Comparison of ENCODE assay signal across 23 mouse cellular contexts in the genomic region with DNA sequence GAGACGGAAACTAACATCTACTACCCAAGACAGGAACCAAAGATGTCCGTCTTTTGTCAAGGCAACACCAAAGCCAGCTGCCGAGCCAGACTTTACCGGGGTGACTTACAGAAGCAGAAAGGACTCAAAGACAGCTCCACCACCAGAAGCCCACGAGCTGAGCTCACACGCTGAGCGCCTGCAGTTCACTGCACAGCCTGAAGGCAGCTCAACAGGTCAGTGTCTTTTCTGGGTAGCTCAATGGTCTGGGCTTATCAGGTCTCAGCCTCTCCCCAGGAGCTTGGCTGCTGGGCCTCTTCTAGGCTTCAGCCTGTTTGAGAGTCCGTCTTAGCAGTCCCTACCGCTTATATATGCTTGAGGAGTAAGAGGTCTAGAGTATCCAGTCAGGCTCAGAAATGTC. TPM values are rescaled to one million over a fixed set of nuclear protein-coding genes. Genes with fewer than 3 reads are reported as not detected.
"Had no signal": no experiment of that assay in that cellular context is flagged by ENCODE, and none has a peak within 500 bp of the region (broad histone marks: within the 10 kb centered on the region; RNA-seq: fewer than 3 reads in every experiment).

No protein-coding gene starts in this region.

- H3K27ac ChIP-seq: kidney, embryonic 15.5 days; layer of hippocampus, adult 2 months; left cerebral cortex, adult 2 months; liver, embryonic 14.5 days; macrophage; midbrain, embryonic 10.5 days; neural tube, embryonic 12.5 days; neural tube, embryonic 15.5 days had no signal

- H3K9ac ChIP-seq: kidney, embryonic 15.5 days; liver, embryonic 14.5 days; liver, postnatal 0 days; lung, embryonic 14.5 days; neural tube, embryonic 12.5 days; neural tube, embryonic 15.5 days had no signal

- ATAC-seq: liver, postnatal 0 days; lung, postnatal 0 days had no signal

- H3K4me3 ChIP-seq: kidney, embryonic 15.5 days; layer of hippocampus, adult 2 months; left cerebral cortex, adult 2 months; midbrain, embryonic 10.5 days; neural tube, embryonic 12.5 days; neural tube, embryonic 15.5 days had no signal

- H3K9me3 ChIP-seq: kidney, embryonic 15.5 days; midbrain, embryonic 10.5 days; neural tube, embryonic 12.5 days; neural tube, embryonic 15.5 days had no signal

- H3K4me2 ChIP-seq: kidney, embryonic 15.5 days; lung, embryonic 14.5 days; neural tube, embryonic 12.5 days; neural tube, embryonic 15.5 days had no signal

- H3K4me1 ChIP-seq: kidney, embryonic 15.5 days; midbrain, embryonic 10.5 days; neural tube, embryonic 12.5 days; neural tube, embryonic 15.5 days had no signal

- DNase-seq: kidney, adult 11 months; kidney, adult 8-10 months; kidney, postnatal 10 days; kidney, postnatal 4 days; layer of hippocampus, postnatal 36 days; liver, postnatal 0 days; lung, embryonic 14.5 days; midbrain, embryonic 14.5 days; right cerebral cortex, adult 18-20 months; right cerebral cortex, postnatal 14 days; right cerebral cortex, postnatal 4 days; thymus, postnatal 25 days had no signal

- H3K27me3 ChIP-seq: kidney, embryonic 15.5 days; neural tube, embryonic 12.5 days; neural tube, embryonic 15.5 days had no signal

RNA-seq across cellular contexts. Expression of gene Prrt4, which starts 46.3 kb away (rescaled TPM):
- total RNA-seq: liver, adult 2 months; megakaryocyte, adult 5-6 weeks had no signal
- polyA plus RNA-seq: liver, postnatal 0 days; macrophage had no signal
